Mouse (Mus musculus) lung, embryonic 14.5 days (tissue): ENCODE results near the gene Gpr162. TPM values are rescaled to one million over a fixed set of nuclear protein-coding genes. Genes with fewer than 3 reads are reported as not detected.
"Not testable (repeated sequence)": the region's sequence is repeated elsewhere in the genome, so short reads cannot be mapped to it uniquely, and the experiment has no call there.

Experiments used
- ATAC-seq: fragments of 200-750 bp; cut with Nextera tagmentation; 2 replicates; pipeline ENCODE4 v1.8.0; 2017; ENCODE audit warnings: mild to moderate bottlenecking, moderate TSS enrichment, moderate library complexity; ENCODE audit not compliant: insufficient read depth
- DNase-seq: peaks from one replicate; pipeline ENCODE4 v3.0.0-alpha.2; 2015
- H3K27ac ChIP-seq: fragments of 300-500 bp; sonication (generic); 2 replicates; pipeline ENCODE4 v1.5.1; 2014; ENCODE audit warnings: low read depth, mild to moderate bottlenecking, moderate library complexity
- H3K27me3 ChIP-seq: fragments of 300-500 bp; sonication (generic); 2 replicates; pipeline ENCODE4 v1.6.1; 2014; ENCODE audit warnings: low read length, control low read depth; ENCODE audit not compliant: insufficient read depth
- H3K36me3 ChIP-seq: fragments of 300-500 bp; sonication (generic); 2 replicates; pipeline ENCODE4 v1.6.1; 2014; ENCODE audit warnings: control low read depth; ENCODE audit not compliant: insufficient read depth
- H3K4me1 ChIP-seq: fragments of 300-500 bp; sonication (generic); 2 replicates; pipeline ENCODE4 v1.6.1; 2014; ENCODE audit warnings: antibody characterized with exemption, control low read depth; ENCODE audit not compliant: insufficient read depth
- H3K4me2 ChIP-seq: fragments of 300-500 bp; sonication (generic); 2 replicates; pipeline ENCODE4 v1.6.1; 2014; ENCODE audit warnings: mild to moderate bottlenecking
- H3K4me3 ChIP-seq: fragments of 300-500 bp; sonication (generic); 2 replicates; pipeline ENCODE4 v1.5.1; 2014; ENCODE audit warnings: low read depth, low read length
- H3K9ac ChIP-seq: fragments of 300-500 bp; sonication (generic); 2 replicates; pipeline ENCODE4 v1.6.1; 2014
- H3K9me3 ChIP-seq: fragments of 300-500 bp; sonication (generic); 2 replicates; pipeline ENCODE4 v1.6.1; 2016; ENCODE audit warnings: low read depth, low read length, control low read depth
- CTCF ChIP-seq: IDR thresholded peaks from 2 replicates; pipeline ENCODE4 v1.5.1; 2016; ENCODE audit warnings: antibody characterized with exemption, low read depth
- WGBS: fragments of 180-500 bp; shearing (Covaris S2); extraction: QIAGEN DNeasy Blood & Tissue Kit; methylation state at CpG from one replicate; pipeline ENCODE4 v1.1.7; 2014; 5-methylcytosine and 5-hydroxymethylcytosine counted together
- polyA plus RNA-seq: library from polyadenylated mRNA; unstranded; fragments of >200 nt; fragmentation: Nextera tagmentation; extraction: Ambion mirVana; gene quantifications from 2 replicates; pipeline ENCODE4 v1.2.1, GENCODE M21; 2014

Gpr162 gene
- polyA plus RNA-seq, 1 experiment from 2014 or later: 0.30 TPM

DNA sequence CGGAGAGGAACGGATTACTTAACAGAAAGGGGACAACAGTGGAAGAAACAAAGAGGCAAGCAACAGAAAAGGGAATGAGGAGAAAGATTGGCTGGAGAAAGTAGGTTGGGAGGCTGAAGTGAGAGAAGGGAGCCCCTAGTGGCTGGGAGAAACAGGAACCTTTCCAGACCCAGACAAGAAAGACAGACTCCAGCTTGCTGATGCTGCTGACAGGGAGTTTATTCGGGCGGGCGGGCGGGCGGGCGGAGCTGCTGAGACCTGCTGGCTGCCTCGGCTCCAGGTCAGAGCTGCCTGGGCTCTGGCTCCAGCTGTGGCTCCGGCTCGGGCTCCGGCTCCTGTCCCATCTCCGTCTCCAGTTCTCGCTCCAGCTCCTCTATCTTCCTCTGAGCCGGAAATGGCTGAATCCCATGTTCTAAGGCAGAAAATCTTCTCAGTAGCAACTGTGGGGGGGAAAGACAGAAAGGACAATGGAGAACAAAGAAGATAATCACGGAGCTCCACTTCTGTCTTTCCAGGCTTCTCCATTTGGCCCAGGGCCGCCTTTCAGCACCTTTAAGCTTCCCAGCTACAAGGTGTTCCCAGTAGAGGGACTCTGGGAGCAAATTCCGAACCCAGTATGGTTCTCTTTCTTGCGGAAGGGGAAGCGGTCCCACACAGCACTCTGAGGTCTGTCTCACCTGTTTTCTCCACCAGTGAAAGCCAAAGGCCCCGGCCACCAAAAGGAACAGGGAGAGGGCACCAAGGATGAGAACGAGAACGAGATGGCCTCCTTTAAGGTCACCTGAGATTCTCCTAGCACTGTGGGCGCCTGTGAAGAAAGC lies 40.6 kb upstream of the Gpr162 start:
- Histone ChIP-seq H3K27ac (peak overlapping the region; percentile 98), H3K4me2 (peak overlapping the region; percentile 93), H3K4me3 (peak overlapping the region; percentile 50), H3K27me3 (no peaks in the 10 kb centered on the region), H3K9me3 (no peaks in the 10 kb centered on the region), H3K4me1 (peaks cover 8% of the 10 kb centered on the region; the same call in 1 of the 2 replicates), H3K9ac (peak overlapping the region; percentile 75), H3K36me3 (no peaks in the 10 kb centered on the region)
- TF ChIP-seq CTCF: peak; percentile 76
- DNase-seq (peak; percentile 92), ATAC-seq (peak; percentile 81)
- 7% methylated on average over 24 of the region's 24 CpGs for WGBS

DNA sequence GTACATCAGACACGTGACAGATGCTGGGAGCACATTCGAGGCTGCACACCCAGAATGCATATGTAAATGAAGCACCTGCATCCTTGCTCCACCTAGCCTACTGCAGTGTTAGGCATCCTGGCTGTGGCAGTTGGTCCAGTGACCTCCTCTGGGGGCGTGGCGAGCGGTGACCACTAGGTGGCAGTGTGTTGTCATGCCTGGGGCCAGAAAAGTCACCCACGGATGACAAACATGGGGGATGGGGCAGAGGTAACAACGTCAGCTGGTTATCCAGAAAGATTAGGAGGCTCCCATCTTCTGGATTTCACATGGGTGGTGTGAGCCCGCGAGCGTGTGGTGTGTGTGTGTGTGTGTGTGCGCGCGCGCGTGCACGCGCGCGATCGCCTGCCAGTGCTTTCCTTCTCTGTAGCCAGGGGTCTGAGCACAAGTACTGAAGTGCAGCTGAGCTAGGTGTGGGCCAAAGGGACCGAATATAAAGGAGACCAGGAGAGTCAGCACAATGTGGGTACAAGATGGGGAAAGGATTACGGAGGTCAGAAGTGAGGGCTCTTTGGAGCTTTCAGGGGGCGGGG lies 39.9 kb upstream of the Gpr162 start:
- Histone ChIP-seq H3K36me3 (no peaks in the 10 kb centered on the region), H3K27ac (peak overlapping the region; percentile 98), H3K4me3 (peak overlapping the region; percentile 50), H3K9me3 (no peaks in the 10 kb centered on the region), H3K4me2 (peak overlapping the region; percentile 93), H3K9ac (peak overlapping the region; percentile 75), H3K4me1 (peaks cover 8% of the 10 kb centered on the region; the same call in 1 of the 2 replicates), H3K27me3 (no peaks in the 10 kb centered on the region)
- DNase-seq (peak; percentile 98), ATAC-seq (peak; percentile 82)
- TF ChIP-seq CTCF: peak; percentile 100
- WGBS: under 1% methylated on average over 23 of the region's 23 CpGs

DNA sequence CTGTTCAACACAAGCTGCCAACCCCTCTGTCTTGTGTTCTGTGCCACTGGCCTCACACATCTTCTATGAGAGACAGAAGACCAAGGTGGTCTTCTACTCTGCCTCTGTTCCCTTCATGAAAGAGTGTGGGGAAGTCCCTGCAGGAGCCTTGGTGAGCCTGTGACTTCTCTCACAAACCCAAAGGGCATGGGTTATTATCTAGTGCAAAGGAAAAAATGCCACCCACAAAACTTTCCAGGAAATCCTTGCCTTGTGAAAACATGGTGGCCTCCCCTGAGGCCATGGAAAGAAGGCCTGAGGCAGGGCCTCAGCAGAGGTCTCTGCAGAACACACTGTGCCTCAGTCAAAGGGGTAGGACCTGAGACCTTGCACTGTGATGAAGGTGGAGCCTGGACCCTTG lies 38.1 kb upstream of the Gpr162 start:
- ATAC-seq (no peak), DNase-seq (no peak)
- Histone ChIP-seq H3K4me2 (no peak overlapping the region), H3K27me3 (no peaks in the 10 kb centered on the region), H3K36me3 (no peaks in the 10 kb centered on the region), H3K4me3 (no peak overlapping the region), H3K9ac (no peak overlapping the region), H3K4me1 (peaks cover 8% of the 10 kb centered on the region; the same call in 1 of the 2 replicates), H3K9me3 (no peaks in the 10 kb centered on the region), H3K27ac (no peak overlapping the region)
- TF ChIP-seq CTCF: no peak

DNA sequence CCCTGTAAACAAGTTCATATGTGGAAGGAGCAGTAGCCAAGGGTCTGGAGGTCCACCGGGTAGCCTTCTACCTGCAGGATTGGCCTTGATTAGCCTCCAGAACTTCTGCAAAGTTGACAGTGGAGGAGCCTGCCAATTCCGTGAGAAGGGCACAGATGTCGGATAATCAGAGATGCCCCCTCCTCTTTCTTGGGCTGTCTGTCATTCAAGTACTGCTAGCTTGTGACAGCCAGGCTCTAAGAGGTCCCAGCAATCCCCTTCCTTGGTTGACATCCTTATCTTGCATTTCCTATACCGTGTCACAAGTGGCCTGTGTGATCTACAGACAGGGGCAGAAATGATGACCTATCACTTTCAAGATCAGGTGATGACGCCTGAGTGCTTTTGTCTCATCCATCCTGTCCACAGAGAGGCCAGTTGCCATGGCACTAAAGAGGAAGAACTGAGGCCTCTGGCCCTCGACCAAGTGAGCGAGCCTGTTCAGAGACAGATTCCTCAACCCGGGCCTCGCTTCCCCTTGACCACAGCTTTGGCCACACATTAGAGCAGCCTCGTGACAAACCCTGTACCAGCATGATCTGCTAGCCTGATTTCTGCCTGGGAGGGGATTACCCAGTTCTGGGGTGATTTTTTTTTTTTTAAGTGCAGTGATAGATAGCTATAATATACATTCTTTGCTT lies 37.2 kb upstream of the Gpr162 start:
- H3K9me3 ChIP-seq: no peaks in the 10 kb centered on the region
- DNase-seq (no peak), ATAC-seq (no peak)
- peaks cover 8% of the 10 kb centered on the region; the same call in 1 of the 2 replicates for H3K4me1 ChIP-seq
- no peak overlapping the region for H3K4me2 ChIP-seq
- H3K4me3 ChIP-seq: no peak overlapping the region
- H3K36me3 ChIP-seq: no peaks in the 10 kb centered on the region
- H3K9ac ChIP-seq: no peak overlapping the region
- WGBS: 35% methylated on average over 10 of the region's 10 CpGs
- no peak for TF ChIP-seq CTCF
- no peaks in the 10 kb centered on the region for H3K27me3 ChIP-seq
- no peak overlapping the region for H3K27ac ChIP-seq

DNA sequence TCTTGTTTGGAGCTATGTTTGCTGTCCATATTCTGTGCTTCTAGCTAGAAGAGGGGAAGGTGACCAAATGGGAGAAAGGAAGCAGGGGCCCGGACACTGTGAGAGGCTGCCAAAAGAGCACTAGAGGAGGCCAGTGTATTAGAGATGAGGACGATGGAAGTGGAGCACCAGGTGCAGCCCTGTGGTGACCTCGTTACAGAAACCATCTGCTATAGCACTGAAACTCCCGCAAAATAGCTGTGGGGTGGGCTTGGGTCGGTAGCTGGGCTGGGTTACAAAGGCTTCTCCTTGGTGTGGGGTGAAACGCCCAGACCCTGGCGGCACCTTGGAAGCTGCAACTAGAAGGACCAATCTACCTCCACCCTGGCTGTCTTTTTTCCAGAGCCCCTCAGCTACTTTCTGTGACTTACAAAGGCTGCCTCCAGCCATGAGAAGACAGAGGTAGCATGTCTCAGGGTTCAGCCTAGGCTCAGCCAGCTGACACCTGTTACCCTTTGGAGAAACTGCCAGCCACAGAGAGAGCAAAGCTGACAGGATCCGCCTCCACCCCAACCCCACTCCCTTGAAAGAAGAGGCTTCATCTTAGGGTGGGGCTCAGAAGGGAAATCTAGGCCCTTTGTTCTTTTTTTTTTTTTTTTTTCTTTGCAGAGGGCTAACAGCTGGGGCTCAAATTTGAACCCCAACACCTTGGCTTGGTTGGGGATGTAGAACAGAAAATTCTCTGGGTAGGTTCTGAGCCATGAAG lies 36.4 kb upstream of the Gpr162 start:
- DNase-seq (no peak), ATAC-seq (no peak)
- Histone ChIP-seq H3K9me3 (no peaks in the 10 kb centered on the region), H3K9ac (no peak overlapping the region), H3K27me3 (no peaks in the 10 kb centered on the region), H3K4me3 (no peak overlapping the region), H3K27ac (no peak overlapping the region), H3K4me1 (peaks cover 7% of the 10 kb centered on the region; the same call in 1 of the 2 replicates), H3K36me3 (no peaks in the 10 kb centered on the region), H3K4me2 (no peak overlapping the region)
- TF ChIP-seq CTCF: no peak
- WGBS: 62% methylated on average over 8 of the region's 8 CpGs

DNA sequence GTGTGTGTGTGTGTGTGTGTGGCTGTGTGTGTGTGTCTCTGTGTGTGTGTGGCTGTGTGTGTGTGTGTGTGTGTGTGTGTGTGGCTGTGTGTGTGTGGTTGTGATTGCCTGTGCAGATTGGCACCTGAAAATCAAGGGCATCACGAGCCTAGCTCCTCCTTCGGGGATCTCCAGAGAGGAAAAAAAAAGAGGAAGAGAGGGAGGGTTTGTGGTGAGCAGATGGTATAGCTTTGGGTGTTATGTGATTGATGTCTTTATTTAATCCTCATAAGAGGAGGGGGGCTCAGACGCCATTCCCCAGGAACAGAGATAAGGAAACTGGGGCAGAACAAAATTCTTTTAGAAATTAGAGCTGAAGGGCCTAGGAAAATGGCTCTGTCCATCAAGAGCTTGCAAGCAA lies 34.6 kb upstream of the Gpr162 start:
- Histone ChIP-seq H3K9me3 (no peaks in the 10 kb centered on the region), H3K27me3 (no peaks in the 10 kb centered on the region), H3K9ac (no peak overlapping the region), H3K27ac (no peak overlapping the region), H3K4me3 (no peak overlapping the region), H3K4me1 (no peaks in the 10 kb centered on the region), H3K4me2 (no peak overlapping the region), H3K36me3 (no peaks in the 10 kb centered on the region)
- no peak for TF ChIP-seq CTCF
- DNase-seq: no peak
- no peak for ATAC-seq
- 13% methylated on average over 3 of the region's 3 CpGs for WGBS

DNA sequence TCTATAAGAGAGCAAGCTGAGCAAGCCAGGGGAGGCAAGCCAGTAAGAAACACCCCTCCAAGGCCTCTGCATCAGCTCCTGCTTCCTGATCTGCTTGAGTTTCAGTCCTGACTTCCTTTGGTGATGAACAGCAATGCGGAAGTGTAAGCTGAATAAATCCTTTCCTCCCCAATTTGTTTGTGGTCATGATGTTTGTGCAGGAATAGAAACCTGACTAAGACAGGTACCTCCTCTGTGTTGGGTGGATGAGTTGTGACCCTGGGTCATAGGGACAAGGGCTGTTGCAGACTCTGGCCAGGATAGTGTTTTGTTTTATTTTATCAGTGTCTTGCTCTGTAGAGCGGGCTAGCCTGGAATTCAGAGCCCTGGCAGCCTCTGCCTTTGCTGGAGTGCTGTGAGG lies 30.3 kb upstream of the Gpr162 start:
- H3K36me3 ChIP-seq, H3K4me3 ChIP-seq, DNase-seq, H3K27ac ChIP-seq, H3K4me1 ChIP-seq, ATAC-seq, H3K4me2 ChIP-seq, H3K27me3 ChIP-seq, H3K9ac ChIP-seq, H3K9me3 ChIP-seq: not testable (repeated sequence)
- WGBS: 88% methylated on average over 2 of the region's 2 CpGs
